Mouse (Mus musculus) left cerebral cortex, postnatal 25 days (tissue): ENCODE measurements around the gene Kcnt1. TPM values are rescaled to one million over a fixed set of nuclear protein-coding genes. Genes with fewer than 3 reads are reported as not detected.
A peak's percentile ranks its signal among the peaks of the same experiment; 100 is the strongest.
"Not testable (repeated sequence)": the region's sequence is repeated elsewhere in the genome, so short reads cannot be mapped to it uniquely, and the experiment has no call there.

Experiments used
- DNase-seq, 2 experiments: peaks; one replicate each; pipeline ENCODE4 v3.0.0; 2022; ENCODE audit warnings: low spot score in 2 of 2, mixed read lengths in 1 of 2
- intact Hi-C: fragments of 180-260 bp; cut with DNase I; formaldehyde crosslinking; loops from one replicate; pipeline ENCODE4 v1.15.1; 2025
- total RNA-seq, 2 experiments: library from RNA; stranded (reverse); gene quantifications; 2 replicates each; pipeline ENCODE4 v1.2.3; 2021

Gene Kcnt1
- 100 to 1,000 TPM; 111 to 130 TPM for total RNA-seq

- DNase-seq = peak; percentile 47 to 74
- intact Hi-C loops = loop anchor here (1.0 to 10.0 kb wide), 2 partner anchors 120 to 281 kb away; partner anchors contain the start of gene Camsap1
Measured at GRCm38 (mm10) chr2:25863337-25864131, at the start of gene Kcnt1. Kcnt1 (plus strand) TSS chr2:25863734.

- intact Hi-C loops, DNase-seq: not testable (repeated sequence)
Measured at GRCm38 (mm10) chr2:25815748-25816147, 47.8 kb upstream of the Kcnt1 start, which contains the start of gene Glt6d1. Glt6d1 (minus strand) TSS chr2:25815848.

- intact Hi-C loops = loop anchor here (10.0 kb wide), 2 partner anchors 128 to 462 kb away; no protein-coding TSS in a partner anchor
- DNase-seq = peak in 1 of 2 experiments; percentile 23
Measured at GRCm38 (mm10) chr2:25822806-25823205, 40.7 kb upstream of the Kcnt1 start, which contains the start of gene Lcn9. Lcn9 (plus strand) TSS chr2:25823153.

GRCm38 (mm10) chr2:25824751-25825150 is 38.8 kb upstream of the Kcnt1 start:
- intact Hi-C loops = loop anchor here (10.0 kb wide), 2 partner anchors 130 to 460 kb away; no protein-coding TSS in a partner anchor
- no peak for DNase-seq

- intact Hi-C loops = loop anchor here (10.0 kb wide), 2 partner anchors 134 to 456 kb away; no protein-coding TSS in a partner anchor
- DNase-seq = no peak
Measured at GRCm38 (mm10) chr2:25828344-25828947, 35.1 kb upstream of the Kcnt1 start.

- intact Hi-C loops = no loop called here
- no peak for DNase-seq
Measured at GRCm38 (mm10) chr2:25830786-25831185, 32.7 kb upstream of the Kcnt1 start.

- intact Hi-C loops = loop anchor here (5.0 kb wide), 2 partner anchors 76 to 306 kb away; no protein-coding TSS in a partner anchor
- DNase-seq = peak; percentile 79 to 84
Measured at GRCm38 (mm10) chr2:25836291-25836690, 27.2 kb upstream of the Kcnt1 start.

GRCm38 (mm10) chr2:25842161-25842560 is 21.4 kb upstream of the Kcnt1 start:
- peak in 1 of 2 experiments; percentile 61 for DNase-seq
- intact Hi-C loops = loop anchor here (10.0 kb wide), 1 partner anchor 163 kb away; no protein-coding TSS in a partner anchor

- DNase-seq = peak; percentile 26 to 63
- intact Hi-C loops = loop anchor here (10.0 kb wide), 1 partner anchor 162 kb away; no protein-coding TSS in a partner anchor
Measured at GRCm38 (mm10) chr2:25842758-25843157, 20.8 kb upstream of the Kcnt1 start.

- no peak for DNase-seq
- intact Hi-C loops = loop anchor here (10.0 kb wide), 1 partner anchor 161 kb away; no protein-coding TSS in a partner anchor
Measured at GRCm38 (mm10) chr2:25844097-25844496, 19.4 kb upstream of the Kcnt1 start.

GRCm38 (mm10) chr2:25846516-25846915 is 17.0 kb upstream of the Kcnt1 start:
- DNase-seq = no peak
- intact Hi-C loops = loop anchor here (10.0 kb wide), 1 partner anchor 158 kb away; no protein-coding TSS in a partner anchor

- intact Hi-C loops = loop anchor here (10.0 kb wide), 1 partner anchor 158 kb away; no protein-coding TSS in a partner anchor
- DNase-seq = no peak
Measured at GRCm38 (mm10) chr2:25847226-25847625, 16.3 kb upstream of the Kcnt1 start, which contains the start of gene Sohlh1. Sohlh1 (minus strand) TSS chr2:25847248.

- DNase-seq = peak in 1 of 2 experiments; percentile 40
- intact Hi-C loops = loop anchor here (1.0 kb wide), 1 partner anchor 63 kb away; no protein-coding TSS in a partner anchor
Measured at GRCm38 (mm10) chr2:25850330-25850729, 13.2 kb upstream of the Kcnt1 start.

GRCm38 (mm10) chr2:25852626-25853025 is 10.9 kb upstream of the Kcnt1 start:
- intact Hi-C loops = no loop called here
- peak; percentile 73 to 76 for DNase-seq

GRCm38 (mm10) chr2:25853998-25854397 is 9.5 kb upstream of the Kcnt1 start:
- intact Hi-C loops = no loop called here
- no peak for DNase-seq

GRCm38 (mm10) chr2:25859891-25860290 is 3.6 kb upstream of the Kcnt1 start:
- intact Hi-C loops = loop anchor here (10.0 kb wide), 1 partner anchor 285 kb away; no protein-coding TSS in a partner anchor
- no peak for DNase-seq

GRCm38 (mm10) chr2:25862038-25862437 is 1.5 kb upstream of the Kcnt1 start:
- DNase-seq = no peak
- intact Hi-C loops = loop anchor here (10.0 kb wide), 1 partner anchor 283 kb away; no protein-coding TSS in a partner anchor

GRCm38 (mm10) chr2:25862696-25863270 is 751 bp upstream of the Kcnt1 start:
- DNase-seq = peak; percentile 26 to 72

GRCm38 (mm10) chr2:25864230-25864629 is 696 bp downstream of the Kcnt1 start:
- intact Hi-C loops = loop anchor here (10.0 kb wide), 1 partner anchor 281 kb away; no protein-coding TSS in a partner anchor
- no peak for DNase-seq

More at GRCm38 (mm10) chr2:25862696-25863270, 751 bp upstream of the Kcnt1 start:
- intact Hi-C loops = loop anchor here (1.0 to 10.0 kb wide), 2 partner anchors 121 to 282 kb away; partner anchors contain the start of gene Camsap1
